Mouse (Mus musculus): ENCODE results near the gene Sars2. TPM values are rescaled to one million over a fixed set of nuclear protein-coding genes. Genes with fewer than 3 reads are reported as not detected.

The Sars2 gene
- total RNA-seq (2023), result 1 to 10 TPM; 8.6 to 8.7 TPM

DNA sequence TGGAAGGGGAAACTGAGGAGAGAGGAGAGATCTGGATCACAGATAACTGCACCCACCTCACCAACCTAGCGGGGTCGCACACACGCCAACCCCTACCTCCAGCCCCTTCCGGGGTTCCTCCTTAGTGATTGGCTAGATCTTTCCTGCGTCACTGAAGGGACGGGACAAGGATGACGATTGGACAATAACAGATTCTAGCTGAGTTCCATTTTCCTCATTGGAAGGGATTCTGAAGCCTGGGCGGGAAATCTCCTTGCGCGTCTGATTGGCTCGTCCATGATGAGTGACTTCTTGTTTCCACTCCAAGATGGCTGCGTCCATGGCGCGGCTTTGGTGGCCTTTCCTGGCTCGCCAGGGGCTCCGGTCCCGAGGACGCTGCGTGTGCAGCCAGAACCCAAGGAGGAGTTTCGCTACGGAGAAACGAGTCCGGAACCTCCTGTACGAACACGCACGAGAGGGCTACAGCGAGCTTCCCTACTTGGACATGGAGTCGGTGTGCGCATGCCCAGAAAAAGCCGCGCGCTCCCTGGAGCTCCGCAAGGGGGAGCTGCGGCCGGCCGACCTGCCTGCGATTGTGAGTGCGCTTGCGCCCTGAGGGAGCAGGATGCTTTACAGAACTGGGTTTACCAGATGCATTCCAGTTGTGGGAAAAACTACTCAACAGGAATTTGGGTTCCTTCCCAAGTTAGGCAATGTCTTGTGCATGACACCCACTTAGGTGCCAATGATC lies at the start of gene Sars2, which contains the start of gene Mrps12:
Gene Sars2 (plus strand): TSS at position 284 of the 730 bp plus-strand sequence.
Gene Mrps12 (minus strand): TSS at position 112 of the 730 bp plus-strand sequence.

DNA sequence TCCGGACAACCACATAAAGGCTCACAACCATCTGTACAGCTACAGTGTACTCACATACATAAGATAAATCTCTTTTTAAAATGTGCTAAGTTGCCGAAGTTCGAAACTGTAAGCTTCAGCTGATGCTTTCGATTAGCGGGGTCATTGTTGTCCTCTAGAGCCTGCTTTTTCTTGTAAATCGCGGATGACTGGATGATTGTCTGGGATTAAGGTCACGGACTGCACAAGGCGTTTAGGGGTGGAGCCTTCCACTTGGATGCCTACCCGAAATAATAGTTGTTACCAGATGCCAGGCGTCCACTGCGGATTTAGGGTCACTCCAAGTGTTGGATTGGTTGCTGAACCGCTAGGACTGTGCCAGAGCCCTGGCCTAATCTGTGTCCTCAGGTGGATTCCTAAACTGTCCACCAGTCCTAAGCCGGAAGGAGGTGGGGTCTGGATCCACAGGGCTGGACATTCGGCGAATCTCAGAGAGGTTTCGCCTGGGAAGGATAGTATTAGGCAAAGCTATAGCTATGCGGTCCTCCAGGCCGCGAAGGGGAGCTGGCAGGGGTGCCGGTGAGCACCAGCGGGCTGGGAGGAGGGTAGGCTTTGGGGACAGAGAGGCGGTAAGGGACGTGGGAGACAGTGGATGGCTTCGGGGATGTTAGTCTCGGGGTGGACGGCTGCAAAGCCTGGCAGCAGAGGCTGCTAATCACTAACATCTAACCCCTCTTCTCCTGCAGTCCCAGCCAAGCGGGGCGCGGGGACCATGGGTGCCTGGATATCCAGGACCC lies 49.1 kb upstream of the Sars2 start, which contains the start of gene Fbxo27:
Gene Fbxo27 (plus strand): TSS at position 305 of the 776 bp plus-strand sequence.

DNA sequence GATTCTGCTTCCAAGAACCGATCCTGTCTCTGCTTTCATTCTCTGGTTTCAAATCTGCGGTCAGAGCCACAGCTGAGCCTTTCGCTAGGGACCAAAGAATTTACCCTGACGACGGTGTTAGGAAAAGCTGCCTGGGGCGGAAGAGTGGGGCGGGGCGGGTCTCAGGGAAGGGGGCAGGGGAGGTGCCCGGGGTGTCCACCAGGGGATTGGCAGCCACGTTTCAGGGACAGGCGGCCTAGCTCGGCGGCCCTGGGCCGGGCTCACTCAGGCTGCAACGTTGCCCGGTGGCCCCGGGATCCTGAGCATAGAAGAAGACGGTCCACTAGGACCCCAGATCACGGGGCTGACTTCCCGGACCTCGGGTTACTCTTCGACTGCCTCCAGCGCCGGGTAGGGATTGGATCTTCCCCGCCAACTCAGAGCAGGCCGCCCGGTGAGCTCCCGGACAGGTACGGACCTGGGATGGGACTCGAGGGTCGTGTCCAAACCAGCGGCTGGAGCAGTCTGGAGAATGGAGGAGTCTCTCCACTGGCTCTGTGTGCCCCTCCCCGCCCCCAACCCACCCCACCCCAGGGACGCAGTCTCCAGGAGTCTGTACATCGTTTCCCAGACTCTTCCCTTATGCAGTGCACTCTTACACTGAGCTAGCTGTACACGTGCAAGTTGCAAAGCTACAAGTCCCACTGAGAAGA lies 25.1 kb upstream of the Sars2 start, which contains the start of gene Fbxo17:
Gene Fbxo17 (plus strand): TSS at position 215 of the 692 bp plus-strand sequence.

DNA sequence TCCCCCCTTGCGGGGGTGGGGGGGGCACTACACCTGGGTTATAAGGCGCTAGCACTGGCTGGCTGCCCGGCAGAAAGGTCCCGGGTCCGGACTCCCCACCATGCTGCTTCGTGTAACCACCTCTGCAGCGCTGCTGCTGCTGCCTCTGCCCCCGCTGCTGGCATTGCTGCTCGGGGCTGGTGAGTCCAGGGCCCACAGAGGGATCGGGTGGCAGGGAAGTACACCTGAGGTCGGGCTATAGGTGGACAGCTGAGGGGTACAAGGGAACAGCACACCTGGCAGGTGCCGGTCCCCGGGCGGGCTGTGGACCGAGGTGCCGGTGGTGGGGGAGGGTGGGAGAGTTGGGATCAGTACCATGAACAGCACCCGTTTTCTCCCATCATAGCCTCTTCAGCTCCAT lies 14.3 kb downstream of the Sars2 start, which contains the start of gene Ccer2:
Gene Ccer2 (plus strand): TSS at position 96 of the 400 bp plus-strand sequence.

DNA sequence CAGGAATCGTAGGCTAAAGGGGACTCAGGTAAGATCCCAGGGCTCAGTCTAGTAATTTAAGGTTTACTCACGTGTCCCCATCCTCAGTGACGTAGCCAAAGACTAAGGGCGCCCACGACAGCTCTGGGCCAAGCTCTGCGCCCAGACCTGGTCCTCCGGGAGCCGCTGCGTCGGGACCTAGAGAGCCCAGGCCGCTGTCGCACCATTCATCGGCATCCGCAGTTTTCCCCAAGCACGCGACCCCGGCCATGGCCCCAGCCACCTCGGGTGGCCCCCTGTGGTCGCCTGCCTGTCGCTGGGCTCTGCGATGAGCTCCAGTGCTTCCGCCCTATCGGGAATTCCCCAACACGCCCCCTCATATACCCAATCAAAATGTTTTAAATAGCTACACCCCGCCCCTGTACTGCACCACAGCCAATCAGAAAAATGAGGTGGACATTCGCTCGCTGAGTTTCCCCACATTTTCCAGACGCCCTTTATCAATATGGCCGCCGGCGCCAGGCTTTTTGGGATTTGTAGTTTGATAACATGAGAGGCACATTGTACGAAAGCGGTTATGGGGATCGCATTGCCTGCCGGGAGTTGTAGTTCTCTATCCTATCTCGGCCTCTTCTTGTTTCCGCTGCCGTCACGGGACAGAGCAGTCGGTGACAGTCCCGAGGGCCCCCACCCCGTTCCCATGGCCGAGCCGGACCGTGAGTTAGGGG lies 24.5 kb downstream of the Sars2 start, which contains the start of gene Sirt2:
Gene Sirt2 (plus strand): TSS at position 563 of the 707 bp plus-strand sequence.

DNA sequence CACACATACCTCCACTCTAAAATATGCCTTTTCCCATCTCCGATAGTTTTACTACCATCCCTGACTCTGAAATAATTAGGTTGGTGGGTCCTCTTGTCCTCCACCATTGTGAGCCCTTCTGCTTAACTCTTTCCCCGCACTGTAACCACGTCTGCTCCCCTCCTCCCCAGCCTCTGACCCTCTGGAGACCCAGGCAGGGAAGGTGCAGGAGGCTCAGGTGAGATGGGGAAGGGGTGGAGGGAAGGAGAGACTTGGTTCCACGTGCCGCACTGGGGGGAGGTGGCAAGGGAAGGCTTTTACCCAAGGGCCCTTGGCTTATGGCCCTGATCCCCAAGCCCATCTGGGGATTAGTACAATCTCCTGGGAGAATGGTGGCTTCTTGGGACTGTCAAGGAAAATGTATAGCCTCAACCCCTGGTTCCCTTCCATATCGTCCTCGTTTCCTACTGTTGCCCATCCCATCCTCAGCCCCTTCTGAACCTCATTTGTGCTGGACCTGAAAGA lies 25.7 kb downstream of the Sars2 start, which contains the start of gene Nfkbib:
Gene Nfkbib (minus strand): TSS at position 51 of the 504 bp plus-strand sequence.

DNA sequence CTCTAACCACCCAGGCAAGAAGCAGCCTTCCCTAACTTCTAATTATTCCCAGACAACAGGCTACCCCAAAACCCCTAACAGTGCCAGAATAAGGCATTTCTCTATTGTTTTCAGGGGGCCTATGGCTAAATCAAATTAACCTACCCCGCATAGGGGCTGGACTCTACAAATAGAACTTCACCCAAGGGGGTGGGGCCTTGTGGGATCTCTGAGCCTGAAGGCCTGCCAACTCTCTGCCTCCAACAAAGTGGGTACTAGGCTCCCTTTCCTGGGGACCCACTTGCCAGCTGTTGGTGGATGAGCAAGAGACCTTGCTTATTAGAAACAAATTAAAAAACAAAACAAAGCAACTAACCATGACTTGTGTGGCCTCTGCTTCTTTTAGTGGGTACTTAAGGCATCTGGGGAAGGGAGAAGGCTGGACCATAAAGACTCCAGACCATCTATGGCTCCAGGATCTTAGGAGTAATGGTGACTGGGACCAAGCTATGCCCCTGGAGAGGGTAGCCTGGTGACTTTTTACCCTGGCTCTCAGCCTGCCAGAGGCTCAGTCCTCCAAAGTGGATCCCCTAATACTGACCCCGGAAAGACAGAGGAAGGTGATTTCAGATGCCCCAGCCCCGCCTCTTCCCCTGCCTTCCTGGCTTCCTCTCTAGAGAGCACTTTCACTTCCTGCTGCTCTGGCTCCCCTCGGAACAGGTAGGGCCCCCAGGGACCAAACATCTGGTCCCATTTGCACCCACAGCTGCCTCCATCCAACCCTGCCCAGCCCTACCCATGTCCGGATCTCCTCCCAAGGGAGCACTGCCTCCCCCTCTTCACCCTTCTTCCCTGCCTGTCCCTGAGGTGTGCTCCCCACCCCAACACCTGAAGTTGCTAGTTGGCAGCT lies 46.8 kb downstream of the Sars2 start, which contains the start of gene Rinl:
Gene Rinl (plus strand): TSS at position 663 of the 889 bp plus-strand sequence.

Other genes with a start within 250 kb of the Sars2 start
- gene Ifnl2, start 231.5 kb upstream of the Sars2 start, total RNA-seq (2023), result not detected
- gene Ifnl3, start 219.2 kb upstream of the Sars2 start, total RNA-seq (2023), result not detected
- gene Sycn, start 201.1 kb upstream of the Sars2 start, total RNA-seq (2023), result not detected
- gene Nccrp1, start 194.7 kb upstream of the Sars2 start, total RNA-seq (2023), result under 1 TPM; 0.22 to 0.44 TPM
- gene Samd4b, start 143.8 kb upstream of the Sars2 start, total RNA-seq (2023), result 10 to 100 TPM; 36.5 to 42.9 TPM
- gene Pak4, start 143.8 kb upstream of the Sars2 start, total RNA-seq (2023), result 10 to 100 TPM; 12.1 to 12.6 TPM
- not detected for gene Acp7, start 110.7 kb upstream of the Sars2 start, total RNA-seq (2023)
- under 1 TPM; 0.18 to 0.33 TPM for gene Fbxo27, start 49.1 kb upstream of the Sars2 start, total RNA-seq (2023)
- gene Fbxo17, start 25.2 kb upstream of the Sars2 start, total RNA-seq (2023), result 1 to 10 TPM; 2.8 to 3.5 TPM
- 10 to 100 TPM; 18.5 to 22.3 TPM for gene Mrps12, start 172 bp upstream of the Sars2 start, total RNA-seq (2023)
- gene Ccer2, start 14.2 kb downstream of the Sars2 start, total RNA-seq (2023), result not detected
- 10 to 100 TPM; 59.4 to 63.6 TPM for gene Sirt2, start 24.7 kb downstream of the Sars2 start, total RNA-seq (2023)
- 10 to 100 TPM; 34.4 to 38.3 TPM for gene Nfkbib, start 25.5 kb downstream of the Sars2 start, total RNA-seq (2023)
- 100 to 1,000 TPM in 1 of 2 experiments, 10 to 100 TPM in 1; 99.8 to 101 TPM for gene Rinl, start 47.0 kb downstream of the Sars2 start, total RNA-seq (2023)
- 100 to 1,000 TPM; 377 to 403 TPM for gene Hnrnpl, start 66.5 kb downstream of the Sars2 start, total RNA-seq (2023)
- gene Ech1, start 83.2 kb downstream of the Sars2 start, total RNA-seq (2023), result 100 to 1,000 TPM; 105 to 107 TPM
- 10 to 100 TPM; 16.8 to 17.5 TPM for gene Lgals4, start 91.9 kb downstream of the Sars2 start, total RNA-seq (2023)
- not detected for gene Lgals7, start 121.9 kb downstream of the Sars2 start, total RNA-seq (2023)
- gene Capn12, start 139.4 kb downstream of the Sars2 start, total RNA-seq (2023), result not detected
- 100 to 1,000 TPM; 132 to 140 TPM for gene Actn4, start 220.3 kb downstream of the Sars2 start, total RNA-seq (2023)
- 100 to 1,000 TPM; 183 to 186 TPM for gene Eif3k, start 239.9 kb downstream of the Sars2 start, total RNA-seq (2023)
- gene Map4k1, start 240.1 kb downstream of the Sars2 start, total RNA-seq (2023), result 10 to 100 TPM; 39.2 to 44.9 TPM